Mouse (Mus musculus): ENCODE measurements around the gene Ubfd1.
A peak's percentile ranks its signal among the peaks of the same experiment; 100 is the strongest.

DNA sequence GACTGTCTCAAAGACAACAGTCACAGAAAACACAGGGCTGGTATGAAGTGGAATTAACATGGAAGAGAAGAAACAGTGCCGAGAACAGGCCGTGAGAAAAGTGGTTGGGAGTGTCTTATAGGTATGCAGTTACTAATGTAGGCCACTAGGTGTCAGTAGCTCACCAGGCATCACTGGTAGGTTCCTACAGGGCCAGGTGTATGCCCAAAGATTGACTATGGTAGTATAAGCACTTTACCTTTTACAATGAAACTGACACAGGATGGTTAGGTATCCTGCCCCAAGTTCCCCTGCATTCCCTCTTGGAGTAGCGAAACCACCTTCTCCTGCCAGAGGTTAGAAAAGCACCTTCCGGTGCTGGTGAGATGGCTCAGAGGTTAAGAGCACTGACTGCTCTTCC lies 32.2 kb downstream of the Ubfd1 start:
- TF ChIP-seq CTCF (IDR thresholded peaks at IDR 0.05; ENCODE audit: low read depth, low read length) (peak; percentile 94), GATA1 (IDR thresholded peaks at IDR 0.05; ENCODE audit: borderline replicate concordance, low read length) (no peak), GATA2 (IDR thresholded peaks at IDR 0.05; ENCODE audit: borderline replicate concordance, low read depth, low read length) (no peak)
